Mouse (Mus musculus) B cell, adult 62 days (primary cell): ENCODE measurements around the gene Ccr5. TPM values are rescaled to one million over a fixed set of nuclear protein-coding genes. Genes with fewer than 3 reads are reported as not detected.

ENCODE experiments used
- total RNA-seq: library from RNA; stranded (reverse); gene quantifications from 4 replicates; pipeline ENCODE4 v1.2.4, GENCODE M21; 2023

Ccr5 gene
- total RNA-seq = 10.3 to 11.7 TPM (median 10.7 TPM) in 4 replicates

GRCm38 (mm10) chr9:124121387-124122184 is at the start of gene Ccr5:
Ccr5 (plus strand) TSS chr9:124121543.

GRCm38 (mm10) chr9:124101723-124102122 is 19.6 kb upstream of the Ccr5 start, which contains the start of gene Ccr2:
Ccr2 (plus strand) TSS chr9:124101950.

Other genes with a start within 250 kb of the Ccr5 start
- gene Ccr1, start 152.9 kb upstream of the Ccr5 start, total RNA-seq = 1.1 to 1.9 TPM (median 1.6 TPM) in 4 replicates
- 0.51 TPM in 1 of 4 replicates, not detected in the others for gene Ccr1l1, start 143.1 kb upstream of the Ccr5 start, total RNA-seq
- gene Ccr3, start 99.6 kb upstream of the Ccr5 start, total RNA-seq = 0.69 to 1.3 TPM (median 0.93 TPM) in 4 replicates
- 0.33 to 0.72 TPM (median 0.39 TPM) in 4 replicates for gene Ccr2, start 19.6 kb upstream of the Ccr5 start, total RNA-seq
- 22.1 to 29.5 TPM (median 25.9 TPM) in 4 replicates for gene 2010315B03Rik, start 191.2 kb downstream of the Ccr5 start, total RNA-seq